Mouse (Mus musculus) kidney, postnatal 36 days (tissue): Measurements from ENCODE around the gene Tob2.

Source experiments
- DNase-seq, 2 experiments: peaks; one replicate each; pipeline ENCODE4 v3.0.0; 2021 to 2022; ENCODE audit warnings: mixed read lengths in 2 of 2

Gene Tob2

DNA sequence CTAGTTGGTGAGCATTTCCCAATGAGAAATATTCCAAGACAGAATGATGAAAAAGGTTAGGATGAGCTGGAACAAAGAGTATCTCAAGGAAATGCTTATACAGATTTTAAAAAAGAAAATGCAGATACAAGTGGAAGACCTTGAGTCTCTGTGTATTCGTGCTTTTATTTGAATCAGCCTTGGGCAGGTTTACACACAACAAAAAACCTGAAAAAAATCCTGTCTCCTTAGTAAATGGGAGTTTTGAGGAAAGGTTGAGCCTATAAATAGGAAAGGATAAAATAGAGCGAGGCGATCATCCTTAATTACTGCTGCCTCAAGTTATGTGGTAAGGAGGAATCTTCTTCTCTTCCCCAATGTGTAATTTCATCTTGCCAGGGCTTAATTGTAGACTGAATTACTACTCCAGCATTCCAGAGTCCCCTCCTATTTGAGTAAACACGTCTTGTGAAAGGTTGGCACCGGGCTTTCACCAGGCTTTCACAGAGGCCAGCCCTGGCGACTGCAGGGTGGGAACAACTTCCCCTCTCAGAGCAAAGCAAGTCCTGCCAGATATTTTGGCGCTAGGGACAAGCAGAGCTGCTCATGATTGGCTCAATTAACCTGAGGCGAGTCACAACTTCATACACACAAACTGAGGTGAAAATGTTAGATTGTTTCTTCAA, 2.0 kb upstream of the Tob2 start:
- DNase-seq = peak in 1 of 2 experiments; percentile 28

DNA sequence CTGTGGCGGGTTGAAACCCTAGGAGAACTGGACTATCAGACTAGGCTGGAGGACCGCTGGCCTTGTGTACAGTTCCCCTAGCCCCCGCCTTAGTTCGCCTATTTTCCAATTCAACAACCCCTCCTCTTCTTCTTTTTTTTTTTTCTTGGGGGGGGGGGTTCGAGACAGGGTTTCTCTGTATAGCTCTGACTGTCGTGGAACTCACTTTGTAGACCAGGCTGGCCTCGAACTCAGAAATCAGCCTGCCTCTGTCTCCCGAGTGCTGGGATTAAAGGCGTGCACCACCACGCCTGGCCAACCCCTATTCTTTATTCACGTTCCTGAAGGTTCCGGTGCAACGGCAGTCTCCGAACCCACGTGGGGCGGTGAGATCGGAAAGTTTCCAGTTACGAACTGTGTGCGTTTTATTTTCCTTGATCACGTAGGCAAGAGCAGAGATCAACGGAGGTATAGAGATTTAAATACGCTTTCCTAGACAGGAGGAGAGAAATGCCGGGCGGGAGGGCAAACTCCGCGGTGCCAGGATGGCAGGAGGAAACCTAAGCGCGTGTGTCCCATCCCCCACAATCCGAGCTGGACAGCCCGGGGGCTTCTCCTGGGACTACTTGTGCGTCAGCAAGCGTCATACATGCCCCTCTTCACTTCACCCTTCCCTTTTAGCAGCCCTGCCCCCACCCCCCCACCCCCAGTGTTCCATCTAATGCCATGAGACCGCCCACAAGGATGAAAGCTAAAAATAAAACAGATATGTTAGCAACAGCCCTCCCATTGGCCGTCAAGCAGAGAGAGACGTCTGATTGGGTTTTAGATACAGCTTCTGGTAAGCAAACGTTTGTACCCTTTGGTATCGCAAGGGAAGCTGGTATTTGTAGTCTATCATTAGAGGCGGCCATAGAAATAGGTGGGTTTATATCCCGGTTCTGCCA, 997 bp upstream of the Tob2 start:
- peak; percentile 84 to 96 for DNase-seq

DNA sequence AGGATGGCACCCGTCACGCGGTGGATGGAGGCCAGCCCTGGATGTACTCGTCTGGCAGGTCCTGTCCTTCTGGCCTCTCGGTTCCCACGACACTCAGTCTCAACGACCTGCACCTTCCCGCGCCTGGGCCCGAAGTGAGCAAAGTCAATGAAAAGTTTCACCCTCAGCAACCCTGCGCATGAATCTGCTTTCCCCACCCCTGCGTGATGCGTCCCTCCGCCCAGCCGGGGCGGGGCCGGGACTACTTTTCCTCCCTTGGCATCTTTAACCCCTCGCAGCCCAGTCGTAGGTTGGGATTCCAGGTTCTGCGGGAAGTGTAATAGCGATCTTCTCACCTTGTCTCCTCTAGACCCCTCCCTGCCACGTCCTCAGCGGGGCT, 469 bp downstream of the Tob2 start:
- peak; percentile 95 for DNase-seq

DNA sequence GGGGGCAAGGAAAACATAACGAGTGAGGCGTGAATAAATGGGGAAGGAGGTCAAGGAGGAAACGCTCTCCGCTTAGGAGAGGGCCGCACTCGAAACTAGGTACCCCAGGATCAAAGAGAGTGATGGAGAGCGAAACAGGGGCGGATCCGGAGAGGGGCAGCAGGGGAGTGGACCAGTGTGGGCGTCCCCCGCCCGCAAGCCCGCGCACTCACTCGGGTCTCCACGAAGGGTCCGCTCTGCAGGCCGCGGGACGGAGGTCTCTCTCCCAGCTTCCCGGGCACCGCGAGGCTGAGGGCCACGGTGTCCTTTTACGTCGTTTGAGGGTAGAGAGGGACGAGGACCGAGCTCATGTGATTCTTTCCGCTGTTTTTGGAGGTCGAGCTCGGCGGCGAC, 876 bp downstream of the Tob2 start:
- DNase-seq = no peak

DNA sequence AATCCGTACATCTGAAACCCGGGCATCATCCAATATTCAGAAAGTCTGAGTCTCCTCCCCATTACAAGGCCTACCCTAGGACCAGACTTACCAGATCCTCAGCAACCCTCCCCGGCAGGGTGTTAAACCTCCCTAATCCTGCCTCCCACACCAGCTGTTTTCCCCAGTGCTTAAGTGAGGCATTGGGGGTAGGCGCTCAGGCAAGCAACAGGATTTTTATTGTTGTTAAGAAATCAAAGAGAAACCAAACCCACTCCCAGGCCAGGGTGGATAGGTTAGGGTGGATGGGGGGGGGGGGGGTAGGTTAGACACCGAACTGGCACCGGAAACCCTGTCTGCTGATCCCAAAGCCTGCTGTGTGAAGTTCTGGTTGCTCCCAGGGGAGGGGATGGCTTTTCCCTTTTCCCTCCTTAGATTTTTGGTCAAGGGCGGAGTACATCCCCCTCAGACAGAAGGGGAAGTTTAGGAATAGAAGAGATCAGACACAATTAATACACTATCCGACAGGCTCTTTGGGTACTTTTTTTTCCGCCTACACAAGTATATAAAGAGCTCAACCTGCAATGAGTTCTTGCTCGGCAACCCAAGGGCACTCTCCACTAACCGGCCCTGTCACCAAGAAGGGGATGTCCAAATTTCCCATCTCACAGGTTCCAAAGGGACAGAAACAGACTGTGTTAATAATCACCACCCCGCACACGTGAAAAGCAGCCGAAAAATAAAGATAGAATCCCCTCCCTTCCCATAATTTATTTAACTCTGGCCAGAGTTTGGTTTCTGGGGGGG, 1.5 kb downstream of the Tob2 start:
- DNase-seq = peak in 1 of 2 experiments; percentile 37

DNA sequence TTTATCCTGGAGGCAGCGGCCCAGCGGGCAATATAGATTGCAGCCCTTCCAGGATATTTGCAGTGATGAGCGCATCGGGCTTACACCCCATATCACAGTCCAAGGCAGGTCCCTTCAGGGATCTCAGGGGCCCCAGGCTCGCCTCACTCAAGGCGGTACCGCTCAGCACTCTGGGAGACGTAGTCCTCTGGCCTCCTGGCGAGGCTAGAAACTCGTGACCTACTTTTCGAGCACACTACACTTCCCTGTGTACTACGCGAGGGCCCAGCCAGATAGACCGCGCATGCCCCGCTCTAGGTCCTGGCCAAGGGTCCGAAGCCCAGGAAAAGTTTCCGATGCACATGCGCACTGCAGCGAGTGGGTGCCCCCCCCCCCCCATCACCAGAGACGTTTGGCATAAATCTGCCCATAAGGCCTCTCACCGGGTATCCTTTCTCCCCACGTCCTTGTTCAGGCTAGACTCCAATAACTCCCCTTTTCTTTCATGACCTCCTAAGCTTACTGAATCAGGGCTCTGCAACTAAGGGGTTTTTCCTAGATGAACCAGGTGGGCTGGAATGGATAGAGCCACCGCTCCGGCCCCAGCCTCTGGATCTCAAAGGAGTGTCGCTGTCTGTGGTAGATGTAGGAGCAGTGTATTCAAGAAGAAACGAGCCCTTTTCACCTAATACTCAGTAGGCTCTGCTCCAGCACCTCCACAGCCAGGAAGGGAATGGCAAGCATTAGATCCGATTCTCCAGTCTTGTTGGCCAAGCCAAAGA, 2.4 kb downstream of the Tob2 start:
- peak; percentile 91 to 94 for DNase-seq

DNA sequence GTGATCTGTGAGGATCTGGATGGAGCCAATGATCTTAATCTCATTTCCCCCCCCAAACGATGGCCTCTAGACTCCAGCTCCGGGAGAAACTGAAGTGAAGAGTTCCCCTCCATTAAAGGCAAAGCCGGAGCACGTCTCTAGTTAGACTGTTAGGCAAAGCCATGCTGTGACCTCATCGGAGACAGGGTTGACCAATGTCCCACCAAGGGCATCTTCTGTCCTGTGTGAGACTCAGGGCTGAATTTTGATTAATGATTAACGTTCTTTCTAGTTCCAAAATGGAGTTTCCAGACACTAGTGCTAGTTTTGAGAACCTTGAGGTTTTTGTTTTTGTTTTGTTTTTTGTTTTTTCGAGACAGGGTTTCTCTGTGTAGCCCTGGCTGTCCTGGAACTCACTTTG, 5.5 kb downstream of the Tob2 start:
- DNase-seq = peak; percentile 46 to 67

DNA sequence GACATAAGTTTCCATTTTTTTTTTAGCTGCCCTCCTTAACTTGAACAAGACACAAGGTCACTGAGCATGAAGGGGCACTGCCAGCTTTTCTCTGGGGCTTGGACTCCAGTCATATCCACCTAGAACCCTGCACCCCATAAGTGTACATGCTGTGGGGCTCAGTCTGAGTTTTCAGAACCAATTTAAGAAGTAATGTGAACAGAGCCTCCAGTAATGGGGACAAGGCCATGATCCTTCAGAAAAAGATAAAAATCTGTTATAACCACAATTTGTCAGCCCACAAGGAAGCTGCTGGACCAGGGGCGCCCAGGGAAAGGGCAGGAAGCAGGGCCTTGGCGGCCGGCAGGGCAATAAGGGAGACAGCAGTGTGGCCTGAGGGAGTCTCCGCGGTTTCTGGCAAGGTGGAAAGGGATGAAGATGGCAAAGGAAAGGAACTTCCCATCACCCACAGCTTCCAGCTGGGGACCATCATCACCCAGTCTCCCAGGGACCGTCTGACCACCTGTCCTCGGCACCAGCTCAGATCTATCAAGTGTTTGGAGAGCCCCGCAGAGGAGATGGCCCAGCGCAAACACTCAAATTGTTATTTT, 6.1 kb downstream of the Tob2 start:
- DNase-seq = no peak

DNA sequence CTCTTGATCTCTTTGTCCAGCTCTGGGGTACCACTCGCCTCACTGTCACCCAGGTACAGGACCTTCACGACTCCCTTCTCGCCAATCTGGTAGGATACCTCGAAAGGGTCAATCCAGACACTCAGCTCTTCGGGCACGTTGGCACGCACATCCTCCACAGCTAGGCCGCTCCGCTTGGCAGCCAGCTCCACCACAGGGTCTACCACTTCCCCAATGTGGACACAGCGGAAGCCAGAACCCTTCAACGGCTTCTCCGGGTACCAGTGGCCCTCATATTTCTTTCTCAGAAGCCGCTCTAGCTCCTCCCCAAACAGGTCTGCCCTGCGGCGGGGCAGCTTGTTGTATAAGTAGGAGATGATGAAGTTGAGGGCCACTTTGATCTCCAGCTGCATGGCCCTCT, 7.2 kb downstream of the Tob2 start:
- DNase-seq = no peak

DNA sequence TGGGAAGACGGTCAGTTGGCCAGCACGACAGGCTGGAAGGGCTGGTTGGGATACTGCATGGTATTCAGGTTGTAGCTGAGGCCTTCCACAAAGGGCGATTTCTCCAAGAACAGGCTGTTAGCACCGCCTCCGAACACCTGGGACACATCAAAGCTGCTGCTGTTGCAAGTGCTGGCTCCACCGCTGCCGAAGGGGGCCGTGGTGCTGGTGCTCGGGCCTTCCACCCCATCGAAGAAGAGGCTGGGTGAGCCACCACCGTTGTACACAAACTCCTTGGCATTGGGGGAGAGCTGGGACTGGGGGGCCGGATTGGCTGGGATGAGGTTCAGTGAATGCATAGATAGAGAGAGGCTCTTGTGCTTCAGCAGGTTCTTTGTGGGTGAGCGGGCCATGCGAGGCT, 7.9 kb downstream of the Tob2 start:
- DNase-seq = no peak

DNA sequence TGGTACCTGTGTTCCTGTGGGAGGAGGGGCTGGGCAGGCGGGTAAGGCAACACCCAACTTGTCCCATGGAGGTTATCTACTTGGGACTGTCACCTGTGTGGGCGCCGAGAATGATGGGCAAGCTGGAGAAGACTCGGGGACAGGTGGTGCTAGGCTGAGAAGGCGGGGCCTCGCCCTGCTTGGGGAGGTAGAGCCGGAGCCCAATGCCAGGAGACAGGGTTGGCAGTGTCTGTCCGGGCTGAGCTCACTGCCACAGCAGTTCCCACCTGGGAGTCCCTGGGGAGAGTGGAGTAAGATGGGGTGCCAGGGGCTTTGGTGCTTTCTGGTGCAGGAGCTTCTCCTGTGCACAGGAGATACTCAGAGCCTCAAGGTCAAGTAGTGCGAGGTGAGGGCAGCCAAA, 9.5 kb downstream of the Tob2 start:
- peak in 1 of 2 experiments; percentile 32 for DNase-seq

DNA sequence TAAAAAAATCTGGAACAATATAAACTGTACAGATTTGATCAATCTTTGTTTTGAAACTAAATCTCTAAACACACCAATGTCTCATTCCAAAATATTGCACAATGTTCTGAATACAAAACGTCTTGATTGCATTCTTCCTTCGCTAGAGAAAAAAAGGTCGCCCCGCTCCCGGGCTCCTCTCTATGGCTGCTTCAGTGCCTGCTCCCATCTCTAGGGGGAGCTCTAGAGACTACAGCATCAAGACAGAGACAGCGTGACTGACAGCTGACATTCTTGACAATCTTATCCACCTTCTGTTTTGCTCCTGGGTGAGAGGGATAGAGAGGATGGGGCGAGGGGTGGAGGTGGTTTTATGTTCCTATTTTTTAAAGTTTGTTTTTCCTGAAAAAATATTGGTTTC, 10.3 kb downstream of the Tob2 start:
- DNase-seq = peak; percentile 77 to 82

DNA sequence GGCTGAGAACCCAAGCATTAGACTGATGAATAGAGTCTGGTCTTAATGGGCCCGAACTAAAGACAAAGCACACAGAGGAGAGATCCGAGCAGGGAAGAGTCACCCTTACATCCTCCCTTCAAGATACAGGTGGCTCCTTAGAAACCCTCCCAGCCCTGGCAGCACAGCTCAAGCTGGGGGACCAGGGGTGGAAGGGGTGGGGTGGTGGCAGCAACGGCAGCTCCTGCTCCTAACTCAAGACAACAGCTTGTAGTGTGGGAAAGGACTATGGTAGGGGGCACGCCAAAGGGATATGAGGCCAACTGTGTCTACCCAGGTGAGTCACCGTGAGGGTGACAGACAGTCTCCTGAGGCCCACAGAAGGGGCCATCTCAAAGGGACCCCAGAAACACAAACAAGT, 10.7 kb downstream of the Tob2 start:
- DNase-seq = no peak

DNA sequence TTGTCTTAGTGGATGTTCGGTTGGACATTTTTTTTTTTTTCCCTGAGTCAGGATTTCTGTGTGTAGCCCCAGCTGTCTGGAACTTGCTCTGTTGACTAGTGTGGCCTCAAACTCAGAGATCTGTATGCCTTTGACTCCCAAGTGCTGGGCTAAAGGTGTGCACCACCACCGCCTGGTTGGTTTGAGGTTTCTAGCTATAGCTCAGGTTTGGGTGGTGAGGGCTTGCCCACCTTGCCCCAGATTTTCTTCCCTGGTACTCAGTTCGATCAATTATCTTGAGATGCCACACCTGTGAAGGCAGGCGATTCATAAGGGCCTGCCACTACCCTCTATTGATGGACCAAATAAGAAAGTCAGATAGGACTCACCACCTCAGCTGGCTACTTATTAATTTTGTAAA, 11.4 kb downstream of the Tob2 start:
- no peak for DNase-seq

DNA sequence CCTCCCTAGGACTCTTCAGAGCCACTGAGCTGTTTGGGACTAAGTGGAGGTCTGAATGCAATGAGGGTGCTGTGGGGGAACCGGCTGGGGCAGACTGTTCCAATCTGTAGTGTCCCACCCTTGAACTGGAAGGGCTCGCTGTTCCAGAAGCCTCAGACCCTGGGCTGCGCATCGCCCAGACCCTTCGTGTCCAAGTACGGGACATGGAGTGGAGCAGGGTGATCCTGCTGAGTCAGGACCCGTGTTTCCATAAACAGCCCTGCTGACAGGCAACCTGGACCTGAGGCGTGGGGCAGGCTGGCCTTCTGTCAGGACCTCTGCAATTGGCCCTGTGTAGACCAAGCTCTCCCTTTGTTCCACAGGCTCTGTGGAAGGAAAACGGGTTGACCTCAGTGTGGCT, 11.8 kb downstream of the Tob2 start:
- DNase-seq = peak; percentile 45 to 61

DNA sequence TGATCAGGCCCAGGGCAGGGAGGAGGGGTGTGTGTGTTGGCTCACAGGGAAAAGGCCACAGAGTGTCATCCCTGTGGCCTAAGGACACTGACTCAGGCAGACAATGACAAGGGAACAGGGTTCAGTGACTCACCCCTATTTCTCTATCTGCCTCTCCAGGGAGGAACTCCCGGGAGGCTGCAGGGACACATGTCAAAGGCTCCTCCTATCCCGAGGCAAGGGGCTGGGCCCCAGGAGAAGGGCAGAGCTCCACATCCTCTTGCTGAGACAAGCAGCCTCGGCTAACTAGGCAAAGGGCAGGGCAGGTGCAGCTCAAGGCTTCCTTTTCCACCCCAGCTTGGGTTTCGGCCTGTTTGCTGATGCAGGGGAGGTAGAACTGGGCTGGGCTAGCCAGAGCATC, 12.9 kb downstream of the Tob2 start:
- DNase-seq = peak; percentile 80 to 92

DNA sequence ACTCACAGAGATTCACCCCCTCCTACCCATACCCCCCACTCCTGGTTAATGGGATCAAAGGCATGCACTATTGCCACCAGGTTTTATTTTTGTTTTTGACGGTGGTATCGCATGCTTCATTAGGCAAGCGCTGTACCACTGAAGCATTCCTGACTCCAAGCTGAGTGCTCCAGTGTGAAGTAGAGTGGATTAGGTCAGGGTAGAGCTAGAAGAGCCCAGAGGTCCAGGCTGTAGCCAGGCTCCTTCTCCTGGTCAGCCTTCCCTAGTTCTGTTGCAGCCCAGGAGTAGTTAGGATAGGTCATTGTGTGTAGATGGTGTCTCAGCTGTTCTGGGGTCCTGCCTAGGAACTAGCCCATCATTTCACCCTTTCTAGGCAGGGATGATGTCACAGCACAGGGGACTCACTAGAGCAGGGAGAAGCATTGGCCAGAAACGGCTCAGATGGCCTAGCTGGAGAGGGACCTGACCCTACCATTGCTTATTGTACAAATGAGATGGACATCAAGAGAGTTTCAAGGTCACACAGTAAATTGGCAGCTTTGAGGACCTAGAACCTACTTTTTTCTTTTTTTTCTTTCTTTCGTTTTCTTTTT, 13.5 kb downstream of the Tob2 start:
- DNase-seq = no peak

DNA sequence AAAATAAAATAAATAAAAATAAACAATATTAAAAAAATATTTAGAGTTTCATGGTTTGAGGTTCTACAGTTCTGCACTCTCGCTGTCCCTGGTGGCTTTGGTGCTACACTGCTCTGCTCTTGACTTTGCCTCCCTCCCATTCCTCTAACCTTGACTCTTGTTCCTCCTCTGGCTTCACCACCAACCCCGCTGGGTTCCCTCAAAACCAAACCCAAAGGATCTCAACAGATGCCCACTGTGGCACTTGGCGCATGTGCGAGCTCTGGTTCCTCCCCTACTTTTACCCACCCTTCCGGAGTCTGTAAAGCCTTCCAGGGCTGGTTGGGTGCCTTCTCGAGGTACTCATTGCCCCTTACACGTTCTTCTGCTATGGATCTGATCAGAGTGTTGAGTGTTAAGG, 16.3 kb downstream of the Tob2 start:
- no peak for DNase-seq

DNA sequence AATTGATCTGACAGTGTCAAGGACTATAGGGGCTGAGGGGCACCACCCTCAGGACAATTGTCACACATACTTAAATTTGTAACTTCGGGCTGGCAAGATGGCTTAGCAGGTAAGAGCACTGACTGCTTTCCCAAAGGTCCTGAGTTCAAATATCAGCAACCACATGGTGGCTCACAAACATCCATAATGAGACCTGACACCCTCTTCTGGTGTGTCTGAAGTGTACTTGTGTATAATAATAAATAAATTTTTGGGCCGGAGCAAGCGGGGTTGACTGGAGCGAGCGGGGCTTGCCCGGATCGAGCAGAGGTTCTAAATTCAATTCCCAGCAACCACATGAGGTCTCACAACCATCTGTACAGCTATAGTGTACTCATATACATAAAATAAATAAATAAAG, 18.3 kb downstream of the Tob2 start:
- DNase-seq = no peak

DNA sequence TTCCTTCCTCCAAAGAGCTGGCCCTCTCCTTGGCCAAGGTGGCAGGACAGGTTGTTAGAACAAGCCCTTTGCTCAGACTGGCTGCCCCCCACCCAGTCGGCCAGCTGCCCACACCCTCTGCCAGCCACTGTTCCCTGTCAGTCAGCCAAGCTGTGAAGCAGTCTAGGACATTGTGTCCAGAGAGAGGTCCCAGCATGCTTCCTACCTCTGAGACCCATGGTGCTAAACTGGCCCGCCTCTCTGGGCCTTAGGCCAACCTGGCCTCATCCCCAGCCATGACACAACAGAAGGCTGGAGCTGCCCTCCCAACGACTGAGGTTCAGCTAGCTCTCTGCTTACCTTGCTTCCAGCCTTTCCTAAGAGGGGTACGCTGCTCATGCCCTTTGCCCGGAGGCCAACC, 19.0 kb downstream of the Tob2 start:
- DNase-seq = peak; percentile 95 to 98

DNA sequence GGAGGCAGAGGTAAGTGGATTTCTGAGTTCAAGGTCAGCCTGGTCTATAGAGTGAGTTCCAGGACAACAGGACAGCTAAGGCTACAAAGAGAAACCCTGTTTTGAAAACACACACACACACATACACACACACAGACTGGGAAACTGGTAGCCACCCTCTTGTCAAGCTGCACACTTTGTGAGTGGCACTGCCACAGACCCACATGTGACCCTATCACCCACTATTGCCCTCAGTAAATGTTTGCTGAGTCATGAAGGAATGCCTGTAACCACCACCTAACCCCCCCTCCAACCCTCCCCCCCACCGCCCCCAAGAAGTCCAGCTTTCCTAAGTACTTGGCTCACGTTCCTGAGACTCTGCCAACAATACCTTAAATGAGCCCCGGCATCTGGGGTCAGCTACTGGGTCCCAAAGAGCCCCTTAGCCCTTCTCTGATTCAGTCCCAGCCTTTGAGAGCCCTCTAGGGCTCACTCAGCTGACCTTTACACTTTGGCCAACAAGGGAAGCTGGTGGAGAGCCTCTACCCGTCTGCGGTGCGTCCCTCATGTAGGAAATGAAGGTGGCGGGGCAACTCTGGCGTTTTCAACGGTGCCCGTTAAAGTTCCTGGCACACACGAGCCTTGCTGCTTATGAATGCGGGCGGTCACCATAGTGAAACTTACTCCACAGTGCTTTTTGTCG, 19.9 kb downstream of the Tob2 start:
- peak; percentile 61 to 83 for DNase-seq
